Mouse (Mus musculus): ENCODE data around the gene Draxin. TPM values are rescaled to one million over a fixed set of nuclear protein-coding genes. Genes with fewer than 3 reads are reported as not detected.

Draxin gene
- polyA plus RNA-seq, 1 experiment: 1.9 TPM

- H3K36me3 ChIP-seq (ENCODE audit: control insufficient read depth, insufficient read depth, low read length): peaks cover 1% of the 10 kb centered on the region; the same call in 1 of the 2 replicates
- peak within 1 kb of the TSS; percentile 59 for H3K4me3 ChIP-seq (ENCODE audit: extremely low read depth, insufficient read depth, insufficient read length)
- 1% methylated on average over 64 of the region's 67 CpGs for WGBS
- TF ChIP-seq POLR2A (IDR thresholded peaks at IDR 0.05; ENCODE audit: low read depth, low read length) (no peak), CTCF (IDR thresholded peaks at IDR 0.05; ENCODE audit: extremely low read depth, insufficient read depth, insufficient read length, insufficient replicate concordance) (peak; percentile 70; the same call in 1 of the 2 replicates)
- H3K4me1 ChIP-seq (ENCODE audit: control insufficient read depth, insufficient read depth, insufficient read length): no peaks in the 10 kb centered on the region
- peak within 1 kb of the TSS; percentile 56 for H3K27ac ChIP-seq (ENCODE audit: insufficient read depth, low read length)
- DNase-seq (ENCODE audit: low read depth in 1 of 2, low spot score in 2 of 2): peak; percentile 77 to 78
- no peaks in the 10 kb centered on the region for H3K27me3 ChIP-seq (ENCODE audit: control insufficient read depth, insufficient read depth, low read length)
Measured at GRCm38 (mm10) chr4:148151267-148152168, 21.0 kb upstream of the Draxin start, which contains the start of gene Fbxo6. TSS of gene Fbxo6 (minus strand) at chr4:148152140.

GRCm38 (mm10) chr4:148150953-148151266 lies 20.4 kb upstream of the Draxin start:
- no peak overlapping the region for H3K27ac ChIP-seq (ENCODE audit: insufficient read depth, low read length)
- H3K4me1 ChIP-seq (ENCODE audit: control insufficient read depth, insufficient read depth, insufficient read length): no peaks in the 10 kb centered on the region
- H3K36me3 ChIP-seq (ENCODE audit: control insufficient read depth, insufficient read depth, low read length): peaks cover 4% of the 10 kb centered on the region; the same call in 1 of the 2 replicates
- no peaks in the 10 kb centered on the region for H3K27me3 ChIP-seq (ENCODE audit: control insufficient read depth, insufficient read depth, low read length)
- 28% methylated on average over 3 of the region's 3 CpGs for WGBS
- TF ChIP-seq POLR2A (IDR thresholded peaks at IDR 0.05; ENCODE audit: low read depth, low read length) (no peak), CTCF (IDR thresholded peaks at IDR 0.05; ENCODE audit: extremely low read depth, insufficient read depth, insufficient read length, insufficient replicate concordance) (no peak)
- no peak overlapping the region for H3K4me3 ChIP-seq (ENCODE audit: extremely low read depth, insufficient read depth, insufficient read length)
- DNase-seq (ENCODE audit: low read depth in 1 of 2, low spot score in 2 of 2): no peak

DNA sequence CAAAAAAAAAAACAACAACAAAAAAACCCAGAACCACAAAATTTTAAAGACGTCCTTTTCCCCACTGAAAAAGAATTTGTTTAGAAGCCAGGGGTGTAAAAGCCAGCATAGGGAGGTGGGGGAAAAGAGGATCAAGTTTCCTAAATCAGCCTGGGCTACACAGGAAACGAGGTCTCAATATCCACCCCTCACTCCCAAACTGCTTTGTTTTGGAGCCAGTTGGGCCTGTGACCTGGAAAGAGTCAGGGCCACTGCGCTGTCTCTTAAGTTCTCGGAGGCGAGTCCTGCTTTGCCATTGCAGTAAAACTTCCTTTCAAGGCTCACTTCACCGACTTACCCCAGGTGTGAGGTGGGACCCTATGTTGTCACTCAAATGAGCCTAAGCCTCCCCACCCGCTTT lies 19.7 kb upstream of the Draxin start:
- peaks cover 5% of the 10 kb centered on the region for H3K36me3 ChIP-seq (ENCODE audit: control insufficient read depth, insufficient read depth, low read length)
- no peak overlapping the region for H3K4me3 ChIP-seq (ENCODE audit: extremely low read depth, insufficient read depth, insufficient read length)
- H3K27me3 ChIP-seq (ENCODE audit: control insufficient read depth, insufficient read depth, low read length): no peaks in the 10 kb centered on the region
- no peaks in the 10 kb centered on the region for H3K4me1 ChIP-seq (ENCODE audit: control insufficient read depth, insufficient read depth, insufficient read length)
- no peak for DNase-seq (ENCODE audit: low read depth in 1 of 2, low spot score in 2 of 2)
- no peak for TF ChIP-seq POLR2A (IDR thresholded peaks at IDR 0.05; ENCODE audit: low read depth, low read length)
- no peak for TF ChIP-seq CTCF (IDR thresholded peaks at IDR 0.05; ENCODE audit: extremely low read depth, insufficient read depth, insufficient read length, insufficient replicate concordance)
- H3K27ac ChIP-seq (ENCODE audit: insufficient read depth, low read length): no peak overlapping the region
- WGBS: 73% methylated on average over 7 of the region's 7 CpGs

GRCm38 (mm10) chr4:148149540-148149939 lies 19.0 kb upstream of the Draxin start:
- 88% methylated on average over 12 of the region's 12 CpGs for WGBS
- no peaks in the 10 kb centered on the region for H3K4me1 ChIP-seq (ENCODE audit: control insufficient read depth, insufficient read depth, insufficient read length)
- H3K4me3 ChIP-seq (ENCODE audit: extremely low read depth, insufficient read depth, insufficient read length): no peak overlapping the region
- no peak for DNase-seq (ENCODE audit: low read depth in 1 of 2, low spot score in 2 of 2)
- no peaks in the 10 kb centered on the region for H3K27me3 ChIP-seq (ENCODE audit: control insufficient read depth, insufficient read depth, low read length)
- H3K27ac ChIP-seq (ENCODE audit: insufficient read depth, low read length): no peak overlapping the region
- TF ChIP-seq CTCF (IDR thresholded peaks at IDR 0.05; ENCODE audit: extremely low read depth, insufficient read depth, insufficient read length, insufficient replicate concordance) (no peak), POLR2A (IDR thresholded peaks at IDR 0.05; ENCODE audit: low read depth, low read length) (no peak)
- peaks cover 5% of the 10 kb centered on the region for H3K36me3 ChIP-seq (ENCODE audit: control insufficient read depth, insufficient read depth, low read length)

GRCm38 (mm10) chr4:148147714-148148113 lies 17.2 kb upstream of the Draxin start:
- Histone ChIP-seq H3K36me3 (ENCODE audit: control insufficient read depth, insufficient read depth, low read length) (peaks cover 5% of the 10 kb centered on the region), H3K4me3 (ENCODE audit: extremely low read depth, insufficient read depth, insufficient read length) (no peak overlapping the region), H3K4me1 (ENCODE audit: control insufficient read depth, insufficient read depth, insufficient read length) (no peaks in the 10 kb centered on the region), H3K27ac (ENCODE audit: insufficient read depth, low read length) (no peak overlapping the region), H3K27me3 (ENCODE audit: control insufficient read depth, insufficient read depth, low read length) (no peaks in the 10 kb centered on the region)
- no peak for TF ChIP-seq CTCF (IDR thresholded peaks at IDR 0.05; ENCODE audit: extremely low read depth, insufficient read depth, insufficient read length, insufficient replicate concordance)
- no peak for TF ChIP-seq POLR2A (IDR thresholded peaks at IDR 0.05; ENCODE audit: low read depth, low read length)
- 71% methylated on average over 2 of the region's 2 CpGs for WGBS
- DNase-seq (ENCODE audit: low read depth in 1 of 2, low spot score in 2 of 2): no peak

GRCm38 (mm10) chr4:148143721-148144120 lies 13.2 kb upstream of the Draxin start:
- Histone ChIP-seq H3K36me3 (ENCODE audit: control insufficient read depth, insufficient read depth, low read length) (peaks cover 5% of the 10 kb centered on the region), H3K4me1 (ENCODE audit: control insufficient read depth, insufficient read depth, insufficient read length) (no peaks in the 10 kb centered on the region), H3K27ac (ENCODE audit: insufficient read depth, low read length) (no peak overlapping the region), H3K4me3 (ENCODE audit: extremely low read depth, insufficient read depth, insufficient read length) (no peak overlapping the region), H3K27me3 (ENCODE audit: control insufficient read depth, insufficient read depth, low read length) (no peaks in the 10 kb centered on the region)
- 84% methylated on average over 5 of the region's 5 CpGs for WGBS
- no peak for DNase-seq (ENCODE audit: low read depth in 1 of 2, low spot score in 2 of 2)
- no peak for TF ChIP-seq CTCF (IDR thresholded peaks at IDR 0.05; ENCODE audit: extremely low read depth, insufficient read depth, insufficient read length, insufficient replicate concordance)
- TF ChIP-seq POLR2A (IDR thresholded peaks at IDR 0.05; ENCODE audit: low read depth, low read length): no peak
